Mouse (Mus musculus) MEL (cell line): ENCODE measurements around the gene Chchd10. TPM values are rescaled to one million over a fixed set of nuclear protein-coding genes. Genes with fewer than 3 reads are reported as not detected.

ENCODE experiments used
- DNase-seq: peaks from one replicate; pipeline ENCODE4 v3.0.0; 2011; ENCODE audit warnings: low read depth, low spot score
- H3K27ac ChIP-seq: 2 replicates; pipeline ENCODE4 v1.5.1; 2012; ENCODE audit warnings: low read depth, mild to moderate bottlenecking, control low read depth, low read length, moderate library complexity; ENCODE audit not compliant: control insufficient read depth
- H3K27me3 ChIP-seq, 2 experiments: fragments of 150-350 bp in 1 of 2; sonication (generic) in 1 of 2; 2 replicates each; pipeline ENCODE4 v1.6.1; 2012; ENCODE audit warnings: low read length in 2 of 2, mild to moderate bottlenecking in 2 of 2, improper control_type of control experiment in 1 of 2, moderate library complexity in 1 of 2; ENCODE audit not compliant: insufficient read depth in 2 of 2, control insufficient read depth in 1 of 2
- H3K36me3 ChIP-seq, 2 experiments: 2 replicates each; pipeline ENCODE4 v1.6.1; 2012 to 2014; ENCODE audit warnings: low read length in 2 of 2, improper control_type of control experiment in 1 of 2, inconsistent platforms in 1 of 2, mild to moderate bottlenecking in 1 of 2; ENCODE audit not compliant: insufficient read depth in 2 of 2, control insufficient read depth in 1 of 2
- H3K4me1 ChIP-seq, 2 experiments: fragments of 150-350 bp in 1 of 2; sonication (generic) in 1 of 2; 2 replicates each; pipeline ENCODE4 v1.6.1; 2012; ENCODE audit warnings: low read length in 2 of 2, improper control_type of control experiment in 1 of 2, mild to moderate bottlenecking in 1 of 2; ENCODE audit not compliant: insufficient read depth in 2 of 2, control insufficient read depth in 1 of 2
- H3K4me3 ChIP-seq, 2 experiments: fragments of 150-350 bp in 1 of 2; sonication (generic) in 1 of 2; 2 replicates each; pipeline ENCODE4 v1.5.1; 2012; ENCODE audit warnings: low read depth in 2 of 2, low read length in 2 of 2, mild to moderate bottlenecking in 2 of 2, moderate library complexity in 2 of 2, control low read depth in 1 of 2, improper control_type of control experiment in 1 of 2; ENCODE audit not compliant: control insufficient read depth in 1 of 2, insufficient read depth in 1 of 2
- H3K79me2 ChIP-seq: 2 replicates; pipeline ENCODE4 v1.6.1; 2012; ENCODE audit warnings: mild to moderate bottlenecking, low read length, moderate library complexity; ENCODE audit not compliant: control insufficient read depth, poor library complexity, insufficient read depth
- H3K9ac ChIP-seq: 2 replicates; pipeline ENCODE4 v1.6.1; 2012; ENCODE audit warnings: low read depth, mild to moderate bottlenecking, control low read depth, low read length, moderate library complexity; ENCODE audit not compliant: control insufficient read depth, poor library complexity, severe bottlenecking
- H3K9me3 ChIP-seq: fragments of 150-350 bp; sonication (generic); replicated peaks from 2 replicates; pipeline ENCODE4 v1.6.1; 2012; ENCODE audit warnings: mild to moderate bottlenecking, low read length, improper control_type of control experiment, moderate library complexity; ENCODE audit not compliant: insufficient read depth
- BHLHE40 ChIP-seq: IDR thresholded peaks from 2 replicates; pipeline ENCODE4 v1.6.1; 2012; ENCODE audit warnings: low read depth, mild to moderate bottlenecking, inconsistent platforms, low read length, improper control_type of control experiment, borderline replicate concordance
- CHD1 ChIP-seq: IDR thresholded peaks from 2 replicates; pipeline ENCODE4 v1.6.1; 2012; ENCODE audit warnings: low read depth, mild to moderate bottlenecking, inconsistent platforms, low read length, improper control_type of control experiment
- CHD2 ChIP-seq: IDR thresholded peaks from 2 replicates; pipeline ENCODE4 v1.6.1; 2011; ENCODE audit warnings: low read length, improper control_type of control experiment
- E2F4 ChIP-seq: IDR thresholded peaks from 2 replicates; pipeline ENCODE4 v1.6.1; 2011; ENCODE audit warnings: low read depth, low read length, improper control_type of control experiment, borderline replicate concordance
- ELF1 ChIP-seq: IDR thresholded peaks from 2 replicates; pipeline ENCODE4 v1.6.1; 2014; ENCODE audit warnings: low read depth, mild to moderate bottlenecking, inconsistent platforms, low read length, improper control_type of control experiment, moderate library complexity
- EP300 ChIP-seq, 2 experiments: IDR thresholded peaks; 2 replicates each; pipeline ENCODE4 v1.6.1; 2011; ENCODE audit warnings: improper control_type of control experiment in 2 of 2, low read length in 2 of 2, low read depth in 1 of 2, mild to moderate bottlenecking in 1 of 2
- HCFC1 ChIP-seq: IDR thresholded peaks from 2 replicates; pipeline ENCODE4 v1.6.1; 2012; ENCODE audit warnings: low read depth, mild to moderate bottlenecking, inconsistent platforms, low read length, improper control_type of control experiment, moderate library complexity
- KAT2A ChIP-seq: conservative IDR thresholded peaks from 2 replicates; pipeline ENCODE4 v1.6.1; 2012; ENCODE audit warnings: low read depth, low read length, improper control_type of control experiment, inconsistent platforms
- MAFK ChIP-seq: IDR thresholded peaks from 2 replicates; pipeline ENCODE4 v1.6.1; 2011; ENCODE audit warnings: low read depth, mild to moderate bottlenecking, low read length, improper control_type of control experiment, borderline replicate concordance
- MAX ChIP-seq: IDR thresholded peaks from 2 replicates; pipeline ENCODE4 v1.6.1; 2011; ENCODE audit warnings: low read length, improper control_type of control experiment
- MAZ ChIP-seq: IDR thresholded peaks from 2 replicates; pipeline ENCODE4 v1.6.1; 2012; ENCODE audit warnings: low read depth, mild to moderate bottlenecking, inconsistent platforms, low read length, improper control_type of control experiment
- MEF2A ChIP-seq: IDR thresholded peaks from 2 replicates; pipeline ENCODE4 v1.6.1; 2014; ENCODE audit warnings: low read depth, mild to moderate bottlenecking, inconsistent platforms, low read length, improper control_type of control experiment; ENCODE audit not compliant: poor library complexity, insufficient replicate concordance, severe bottlenecking; ENCODE audit errors: extremely low read depth
- MXI1 ChIP-seq: IDR thresholded peaks from 2 replicates; pipeline ENCODE4 v1.6.1; 2011; ENCODE audit warnings: mild to moderate bottlenecking, low read depth, low read length, improper control_type of control experiment
- MYC ChIP-seq: IDR thresholded peaks from 2 replicates; pipeline ENCODE4 v1.6.1; 2011; ENCODE audit warnings: low read depth, mild to moderate bottlenecking, low read length, improper control_type of control experiment, moderate library complexity
- NELFE ChIP-seq: IDR thresholded peaks from 2 replicates; pipeline ENCODE4 v1.6.1; 2011; ENCODE audit warnings: low read depth, low read length, improper control_type of control experiment
- POLR2A ChIP-seq, 2 experiments: IDR thresholded peaks; 2 replicates each; pipeline ENCODE4 v1.6.1; 2011 to 2012; ENCODE audit warnings: low read length in 2 of 2, mild to moderate bottlenecking in 2 of 2, control low read depth in 1 of 2, improper control_type of control experiment in 1 of 2, low read depth in 1 of 2, moderate library complexity in 1 of 2; ENCODE audit not compliant: control insufficient read depth in 1 of 2, insufficient read depth in 1 of 2, poor library complexity in 1 of 2
- POLR2AphosphoS2 ChIP-seq: IDR thresholded peaks from 2 replicates; pipeline ENCODE4 v1.6.1; 2011; ENCODE audit warnings: low read length, improper control_type of control experiment
- POLR2AphosphoS5 ChIP-seq: IDR thresholded peaks from 2 replicates; pipeline ENCODE4 v1.6.1; 2012; ENCODE audit warnings: low read depth, borderline replicate concordance, mild to moderate bottlenecking, inconsistent platforms, low read length, moderate library complexity, mixed read lengths
- RCOR1 ChIP-seq: IDR thresholded peaks from 2 replicates; pipeline ENCODE4 v1.6.1; 2012; ENCODE audit warnings: low read depth, mild to moderate bottlenecking, inconsistent platforms, low read length, improper control_type of control experiment
- SIN3A ChIP-seq: IDR thresholded peaks from 2 replicates; pipeline ENCODE4 v1.6.1; 2012; ENCODE audit warnings: low read length, improper control_type of control experiment, inconsistent platforms
- SMC3 ChIP-seq: IDR thresholded peaks from 2 replicates; pipeline ENCODE4 v1.6.1; 2011; ENCODE audit warnings: low read depth, low read length, improper control_type of control experiment
- UBTF ChIP-seq: IDR thresholded peaks from 2 replicates; pipeline ENCODE4 v1.6.1; 2012; ENCODE audit warnings: low read depth, mild to moderate bottlenecking, inconsistent platforms, low read length, improper control_type of control experiment, moderate library complexity, borderline replicate concordance; ENCODE audit not compliant: insufficient read depth
- USF1 ChIP-seq: IDR thresholded peaks from 2 replicates; pipeline ENCODE4 v1.6.1; 2014; ENCODE audit warnings: low read depth, mild to moderate bottlenecking, inconsistent platforms, low read length, improper control_type of control experiment, moderate library complexity
- USF2 ChIP-seq, 2 experiments: IDR thresholded peaks; 2 replicates each; pipeline ENCODE4 v1.6.1; 2011 to 2012; ENCODE audit warnings: improper control_type of control experiment in 2 of 2, low read length in 2 of 2, borderline replicate concordance in 1 of 2, inconsistent platforms in 1 of 2, low read depth in 1 of 2, mild to moderate bottlenecking in 1 of 2; ENCODE audit not compliant: insufficient read depth in 1 of 2
- ZC3H11A ChIP-seq: IDR thresholded peaks from 2 replicates; pipeline ENCODE4 v1.6.1; 2012; ENCODE audit warnings: low read depth, mild to moderate bottlenecking, inconsistent platforms, low read length, improper control_type of control experiment
- ZKSCAN1 ChIP-seq: IDR thresholded peaks from 2 replicates; pipeline ENCODE4 v1.6.1; 2012; ENCODE audit warnings: low read depth, mild to moderate bottlenecking, inconsistent platforms, low read length, improper control_type of control experiment, moderate library complexity
- ZNF384 ChIP-seq: IDR thresholded peaks from 2 replicates; pipeline ENCODE4 v1.6.1; 2012; ENCODE audit warnings: low read depth, mild to moderate bottlenecking, inconsistent platforms, low read length, improper control_type of control experiment
- polyA plus RNA-seq, 2 experiments: library from polyadenylated mRNA; stranded (reverse) in 1 of 2; unstranded in 1 of 2; fragments of >175 nt in 1 of 2; fragments of >200 nt in 1 of 2; gene quantifications; 2 replicates each; pipeline versions ENCODE4 v1.2.1 to v1.2.4; 2012; ENCODE audit warnings: low replicate concordance in 2 of 2, low read depth in 1 of 2; ENCODE audit not compliant: insufficient read length in 2 of 2, insufficient read depth in 1 of 2, missing spikeins in 1 of 2
- total RNA-seq: library from RNA; depleted of rRNA; stranded (reverse); fragments of 300-350 nt; gene quantifications from 2 replicates; pipeline ENCODE4 v1.2.3, GENCODE M21; 2012

Chchd10 gene
- total and polyA plus RNA-seq, 3 experiments: 143 to 428 TPM; not detected in 1

GRCm38 (mm10) chr10:75949053-75950045 lies 16.4 kb downstream of the Chchd10 start:
- no peaks in the 10 kb centered on the region; a peak in 1 of 4 replicates for H3K4me1 ChIP-seq
- H3K9me3 ChIP-seq: no peaks in the 10 kb centered on the region
- TF ChIP-seq HCFC1 (no peak), BHLHE40 (no peak), NELFE (no peak), CHD2 (no peak), KAT2A (no peak), ZC3H11A (no peak), UBTF (no peak), MAFK (no peak), POLR2AphosphoS2 (no peak), RCOR1 (no peak), USF2 (IDR thresholded peaks at IDR 0.05; ENCODE audit: borderline replicate concordance in 1 of 2, insufficient read depth in 1 of 2, low read depth in 1 of 2, low read length in 2 of 2) (no peak), USF1 (no peak), SMC3 (no peak), MAX (no peak), POLR2AphosphoS5 (no peak), MEF2A (no peak), MYC (no peak)
- H3K27me3 ChIP-seq: peaks cover 0 to 9% of the 10 kb centered on the region in 2 experiments; a peak in 3 of 4 replicates
- no peak overlapping the region for H3K9ac ChIP-seq
- H3K79me2 ChIP-seq: no peaks in the 10 kb centered on the region
- no peak overlapping the region for H3K4me3 ChIP-seq
- no peak overlapping the region for H3K27ac ChIP-seq
- no peak for DNase-seq
- H3K36me3 ChIP-seq: peaks cover 0 to 2% of the 10 kb centered on the region in 2 experiments; a peak in 2 of 4 replicates

- DNase-seq: no peak
- no peak for TF ChIP-seq KAT2A
- no peak for TF ChIP-seq MAZ
- TF ChIP-seq BHLHE40: no peak
- no peak for TF ChIP-seq MAX
- TF ChIP-seq ELF1: no peak
- TF ChIP-seq ZKSCAN1: no peak
- TF ChIP-seq POLR2A (IDR thresholded peaks at IDR 0.05; ENCODE audit: control insufficient read depth in 1 of 2, insufficient read depth in 1 of 2, low read depth in 1 of 2, low read length in 2 of 2, poor library complexity in 1 of 2): no peak
- TF ChIP-seq CHD2: no peak
- TF ChIP-seq SIN3A: no peak
- no peak for TF ChIP-seq MYC
- TF ChIP-seq E2F4: no peak
- no peak for TF ChIP-seq NELFE
- no peak for TF ChIP-seq ZNF384
- no peak for TF ChIP-seq POLR2AphosphoS5
- TF ChIP-seq EP300 (IDR thresholded peaks at IDR 0.05; ENCODE audit: low read depth in 1 of 2, low read length in 2 of 2): no peak
- TF ChIP-seq CHD1: no peak
- TF ChIP-seq RCOR1: no peak
- TF ChIP-seq POLR2AphosphoS2: no peak
- TF ChIP-seq MXI1: no peak
- TF ChIP-seq, all 39 proteins: peak for 0
- Histone ChIP-seq H3K27ac (no peak overlapping the region), H3K4me1 (no peaks in the 10 kb centered on the region; a peak in 1 of 4 replicates), H3K36me3 (peaks cover 0 to 2% of the 10 kb centered on the region in 2 experiments; a peak in 2 of 4 replicates), H3K4me3 (no peak overlapping the region), H3K79me2 (no peaks in the 10 kb centered on the region), H3K9me3 (no peaks in the 10 kb centered on the region), H3K27me3 (peaks cover 0 to 9% of the 10 kb centered on the region in 2 experiments; a peak in 3 of 4 replicates), H3K9ac (no peak overlapping the region)
These were observed 17.9 kb downstream of the Chchd10 start for GRCm38 (mm10) chr10:75950791-75951210.
